Mouse (Mus musculus) olfactory bulb, adult 2 months (tissue): ENCODE results near the gene Mef2c.

ENCODE experiments used
- CTCF ChIP-seq: fragments of 200-500 bp; IDR thresholded peaks from 2 replicates; pipeline ENCODE4 v1.5.1; 2012; ENCODE audit warnings: low read depth, mild to moderate bottlenecking, low read length, moderate library complexity; ENCODE audit not compliant: insufficient read depth
- POLR2A ChIP-seq: fragments of 200-500 bp; IDR thresholded peaks from 2 replicates; pipeline ENCODE4 v1.6.1; 2012; ENCODE audit warnings: mild to moderate bottlenecking, low read depth, low read length, moderate library complexity; ENCODE audit not compliant: insufficient read depth

DNA sequence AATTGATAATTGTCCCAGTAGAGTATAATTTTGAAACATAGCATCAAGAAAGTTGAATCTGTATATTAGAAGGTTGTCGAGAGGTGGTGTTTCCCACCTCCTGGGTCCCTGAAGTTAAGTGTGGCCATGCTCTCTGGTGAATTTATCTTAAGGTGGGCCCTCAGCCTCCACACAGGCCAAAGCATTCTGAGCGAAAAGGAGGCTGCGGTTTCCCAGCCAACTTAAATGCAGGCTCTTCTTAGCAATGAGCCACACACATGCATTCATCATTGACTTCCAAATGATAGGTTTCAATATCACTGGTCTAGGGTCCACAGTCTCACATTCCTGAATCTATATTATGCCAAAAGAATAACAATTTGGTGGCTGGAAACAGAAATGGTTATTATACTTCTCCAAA, 145.2 kb downstream of the Mef2c start:
- no peak for TF ChIP-seq CTCF
- TF ChIP-seq POLR2A = no peak
